Mouse (Mus musculus) gastrocnemius, postnatal 4 days (tissue): Measurements from ENCODE around the gene Ftl1. TPM values are rescaled to one million over a fixed set of nuclear protein-coding genes. Genes with fewer than 3 reads are reported as not detected.
"Not testable (repeated sequence)": the region's sequence is repeated elsewhere in the genome, so short reads cannot be mapped to it uniquely, and the experiment has no call there.

ENCODE experiments used
- DNase-seq, 2 experiments: peaks; one replicate each; pipeline ENCODE4 v3.0.0; 2021 to 2022; ENCODE audit warnings: low spot score in 2 of 2, mixed read lengths in 2 of 2
- long read RNA-seq, 2 experiments: library from polyadenylated mRNA; stranded (forward); transcript quantifications; one replicate each; pipeline ENCODE4 v2.0.0; 2021
- total RNA-seq, 2 experiments: library from RNA; stranded (reverse); gene quantifications; 2 replicates each; pipeline ENCODE4 v1.2.3; 2021

The Ftl1 gene
- total RNA-seq = 100 to 1,000 TPM; 339 to 373 TPM
- long read RNA-seq, experiment 1, transcript Ftl1-201 (4 exons, 968 nt) = major isoform, 535 of 543 reads
- long read RNA-seq, experiment 1, partial matches to known transcripts = 1 of 543 reads
- long read RNA-seq, experiment 1, other reads (novel, unspliced or antisense) = 2 of 543 reads
- long read RNA-seq, experiment 2, transcript Ftl1-205 (3 exons, 825 nt) = minor isoform, 8 of 501 reads
- long read RNA-seq, experiment 2, transcript Ftl1-202 (4 exons, 943 nt) = minor isoform, 5 of 501 reads
- long read RNA-seq, experiment 2, transcript Ftl1-201 (4 exons, 968 nt) = major isoform, 486 of 501 reads
- long read RNA-seq, experiment 2, partial matches to known transcripts = 1 of 501 reads
- long read RNA-seq, experiment 2, other reads (novel, unspliced or antisense) = 1 of 501 reads

DNA sequence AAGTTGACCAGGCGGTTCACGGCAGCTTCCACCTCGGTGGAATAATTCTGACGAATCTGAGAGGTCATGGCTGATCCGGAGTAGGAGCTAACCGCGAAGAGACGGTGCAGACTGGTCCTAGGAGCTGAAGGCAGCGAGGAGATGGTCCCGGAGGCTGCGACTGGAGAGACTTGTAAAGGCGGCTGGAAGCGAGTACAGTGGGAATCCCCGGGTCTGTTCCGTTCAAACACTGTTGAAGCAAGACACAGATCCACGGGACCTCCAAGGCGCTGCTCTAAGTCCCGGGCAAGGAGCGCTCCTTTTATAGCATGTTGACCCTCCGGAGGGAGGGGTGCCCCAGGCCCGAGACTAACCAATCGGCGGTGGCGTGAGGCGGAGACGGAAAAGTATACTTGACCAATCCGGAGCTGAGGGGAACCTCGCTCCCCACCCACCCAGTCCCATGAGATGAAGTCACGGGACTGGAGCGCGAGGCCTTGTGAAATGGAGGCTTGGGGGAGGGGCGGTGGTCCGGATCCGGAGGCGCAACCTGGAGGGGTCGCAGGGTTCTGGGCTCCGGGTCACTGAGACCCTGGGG, at the start of gene Ftl1:
TSS of gene Ftl1 (minus strand) at position 321 of the 577 bp plus-strand sequence.
- DNase-seq = peak; percentile 93 to 96

DNA sequence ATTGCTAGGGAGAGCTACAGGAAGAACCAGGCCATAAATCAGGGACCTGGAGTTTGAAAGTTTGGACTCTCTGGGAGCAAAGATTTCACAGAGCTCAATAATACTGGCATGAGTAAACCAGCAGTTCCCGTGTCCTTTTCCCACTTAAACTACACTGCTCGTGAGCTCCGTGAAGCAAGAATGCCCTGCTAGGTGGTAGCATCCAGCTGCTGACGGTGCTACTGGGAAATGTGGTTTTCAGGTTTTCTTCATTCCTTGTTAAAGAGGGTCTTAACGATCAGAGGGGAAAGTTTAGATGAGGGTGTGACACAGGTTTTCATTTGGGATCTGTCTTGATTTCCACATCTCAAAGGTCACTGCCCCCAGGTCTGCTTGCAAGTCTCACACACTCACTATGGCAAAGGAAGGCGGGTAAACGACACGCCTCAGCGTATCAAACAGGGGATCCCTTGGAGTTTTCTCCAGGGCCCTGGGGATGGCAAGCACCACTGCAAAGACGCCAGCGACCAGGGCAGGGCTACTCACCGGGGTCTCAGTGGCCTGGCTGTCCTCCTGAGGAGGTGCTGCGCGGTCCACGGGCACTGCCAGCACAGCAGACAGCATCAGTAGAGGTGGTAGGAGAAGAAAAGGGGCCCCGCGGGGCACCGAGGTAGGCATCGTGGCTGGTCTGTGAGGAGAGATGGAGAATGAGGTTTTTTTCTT, 49.6 kb upstream of the Ftl1 start:
- no peak for DNase-seq

DNA sequence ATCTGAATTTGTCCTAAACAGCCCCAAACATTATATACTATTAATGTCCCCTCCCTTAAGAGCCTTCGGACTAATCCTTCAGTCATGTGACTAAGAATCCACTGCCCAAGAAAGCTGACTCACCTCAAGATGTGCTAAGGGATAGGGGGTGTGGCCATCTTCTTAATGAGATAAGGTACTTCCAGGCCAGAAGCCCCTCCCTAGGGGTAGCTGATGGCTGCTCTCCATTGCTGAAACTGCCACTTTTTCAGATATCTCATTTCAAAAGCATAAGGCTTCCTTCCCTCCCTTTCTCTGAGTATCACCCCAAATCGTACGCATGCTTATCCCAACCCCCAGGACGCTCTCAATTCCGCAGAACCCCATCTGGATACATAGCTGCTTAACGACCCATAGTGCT, 48.9 kb upstream of the Ftl1 start:
- no peak for DNase-seq

DNA sequence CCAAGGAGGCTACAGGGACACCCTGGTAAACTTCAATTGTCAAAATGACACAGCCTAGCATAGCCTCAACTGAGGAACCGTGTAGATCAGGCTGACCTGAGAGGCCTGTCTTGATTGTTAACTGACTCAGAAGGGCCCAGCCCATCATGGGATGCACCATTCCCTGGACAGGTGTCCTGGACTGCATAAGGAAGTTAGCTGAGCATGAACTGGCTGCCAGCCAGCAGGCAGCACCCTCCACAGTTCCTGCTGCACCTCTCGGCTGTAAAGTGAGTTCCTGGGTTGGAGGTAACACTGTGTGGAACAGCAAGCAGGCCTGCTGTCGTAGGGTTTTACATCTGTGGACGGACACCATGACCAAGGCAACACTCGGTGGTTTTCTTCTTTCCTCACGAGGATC, 47.9 kb upstream of the Ftl1 start:
- DNase-seq = no peak

DNA sequence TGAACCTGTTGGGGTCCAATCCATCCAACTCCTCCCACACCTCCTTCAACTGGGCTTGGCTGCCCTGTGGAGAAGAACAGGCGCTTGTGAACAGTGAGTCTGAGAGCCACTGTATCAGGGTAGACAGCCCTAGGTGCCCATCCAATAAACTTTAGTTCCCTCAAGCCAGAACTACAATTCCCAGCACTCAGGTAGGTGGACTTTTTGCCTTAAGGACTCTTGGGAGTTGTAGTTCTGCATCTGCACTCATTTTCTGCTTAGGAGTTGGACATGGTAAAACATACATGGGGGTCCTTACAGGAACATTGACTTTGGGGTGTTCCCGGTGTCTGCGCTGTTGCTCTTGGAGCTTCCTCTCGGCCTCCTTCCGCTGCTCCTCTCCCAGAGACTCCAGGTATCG, 38.7 kb upstream of the Ftl1 start:
- DNase-seq = no peak

DNA sequence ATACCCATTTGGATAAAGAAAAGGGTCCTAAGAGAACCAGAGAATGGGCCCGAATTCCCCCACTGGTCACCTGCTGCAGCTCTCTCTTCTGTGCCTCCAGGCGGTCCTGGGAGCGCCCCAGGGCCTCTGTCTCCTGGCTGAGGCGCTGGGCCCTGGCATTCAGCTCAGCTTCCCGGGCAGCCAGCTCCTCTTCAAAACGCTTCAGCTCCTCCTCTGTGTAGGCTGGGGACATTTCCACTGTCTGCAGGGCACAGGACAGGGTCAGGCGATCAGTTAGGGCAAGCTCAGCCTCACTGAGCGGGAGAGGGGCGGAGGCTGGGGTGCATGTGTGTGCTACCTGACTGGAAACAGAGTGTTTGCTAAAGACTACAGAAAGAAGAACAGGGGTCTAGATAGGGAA, 34.9 kb upstream of the Ftl1 start:
- DNase-seq = no peak

DNA sequence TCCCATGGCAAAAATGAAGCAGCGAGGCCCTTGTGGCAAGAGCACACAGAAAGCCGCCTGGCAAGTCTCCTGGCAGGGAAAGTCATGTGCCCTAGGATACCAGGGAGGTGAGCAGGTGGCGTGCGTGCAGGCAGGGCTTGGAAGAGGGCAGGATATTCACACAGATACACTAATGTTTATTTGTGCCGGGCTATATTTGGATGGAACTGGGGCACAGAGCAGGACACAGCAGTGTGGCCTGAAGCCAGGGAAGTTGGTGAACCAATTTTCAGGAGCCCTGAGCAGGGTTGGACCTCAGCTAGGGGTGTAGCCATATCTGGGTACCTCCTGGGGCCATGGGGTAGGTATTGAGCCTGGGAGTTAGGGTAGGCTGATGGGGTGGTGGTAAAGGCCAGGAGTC, 33.3 kb upstream of the Ftl1 start:
- no peak for DNase-seq

DNA sequence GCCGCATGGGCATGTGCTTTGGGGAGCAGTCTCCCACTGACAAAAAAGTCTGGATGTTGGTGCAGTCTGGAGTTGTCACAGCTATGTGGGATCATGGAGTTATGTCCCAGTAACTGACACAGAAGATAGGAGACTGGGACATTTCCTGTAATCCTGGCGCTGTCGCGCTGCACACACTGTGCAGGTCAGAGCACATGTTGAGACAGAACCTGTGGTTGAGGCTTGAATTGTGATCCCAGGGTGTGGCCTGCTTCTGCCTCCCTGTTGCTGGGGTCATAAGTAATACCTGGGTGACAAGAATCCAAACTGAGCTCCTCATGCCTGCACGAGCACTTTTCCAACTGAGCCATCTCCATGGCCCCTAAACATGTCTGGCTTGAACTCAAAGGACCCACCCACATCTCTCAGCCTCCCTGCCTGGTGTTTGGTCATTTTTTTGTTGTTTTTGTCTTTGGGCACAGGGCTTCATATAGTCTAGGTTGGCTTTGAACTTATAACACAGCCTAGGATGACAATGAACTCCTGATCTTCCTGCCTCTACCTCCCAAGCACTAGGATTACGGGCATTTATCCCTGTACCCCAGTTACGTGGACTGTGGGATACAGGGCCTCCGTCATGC, 32.7 kb upstream of the Ftl1 start:
- no peak for DNase-seq

DNA sequence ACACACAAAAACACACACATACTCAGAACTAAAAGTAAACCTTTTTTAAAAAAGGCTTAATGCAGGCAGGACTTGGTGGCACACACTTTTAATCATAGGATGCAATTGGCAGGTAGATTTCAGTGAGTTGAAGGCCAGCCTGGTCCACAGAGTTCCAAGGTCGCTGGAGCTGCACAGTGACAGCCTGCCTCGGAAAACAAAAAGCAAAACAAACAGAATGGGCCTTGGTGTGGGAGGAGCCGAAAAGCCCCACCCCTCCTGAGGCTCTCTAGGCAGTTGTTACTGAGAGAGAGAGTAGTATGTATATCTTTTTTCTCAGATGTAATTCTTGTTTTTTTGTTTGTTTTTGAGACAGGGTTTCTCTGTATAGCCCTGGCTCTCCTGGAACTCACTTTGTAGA, 31.6 kb upstream of the Ftl1 start:
- no peak for DNase-seq

DNA sequence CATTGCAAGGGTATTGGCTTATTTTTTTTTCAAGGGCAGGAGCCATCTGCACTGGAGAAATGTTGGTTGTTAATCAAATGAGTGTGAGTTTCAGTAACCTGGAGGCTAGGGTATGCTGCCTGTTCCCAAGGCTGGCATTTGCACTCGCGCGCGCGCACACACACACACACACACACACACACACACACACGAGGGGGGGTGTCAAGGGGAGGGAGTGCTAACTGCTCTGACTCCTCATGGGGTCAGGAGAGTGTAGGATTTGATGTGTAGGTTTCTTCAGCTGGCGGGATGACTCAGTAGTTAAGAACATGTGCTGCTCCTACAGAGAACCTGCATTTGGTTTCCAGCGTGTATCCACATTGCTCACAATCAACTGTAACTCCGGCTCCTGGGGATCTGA, 31.1 kb upstream of the Ftl1 start:
- DNase-seq = no peak

DNA sequence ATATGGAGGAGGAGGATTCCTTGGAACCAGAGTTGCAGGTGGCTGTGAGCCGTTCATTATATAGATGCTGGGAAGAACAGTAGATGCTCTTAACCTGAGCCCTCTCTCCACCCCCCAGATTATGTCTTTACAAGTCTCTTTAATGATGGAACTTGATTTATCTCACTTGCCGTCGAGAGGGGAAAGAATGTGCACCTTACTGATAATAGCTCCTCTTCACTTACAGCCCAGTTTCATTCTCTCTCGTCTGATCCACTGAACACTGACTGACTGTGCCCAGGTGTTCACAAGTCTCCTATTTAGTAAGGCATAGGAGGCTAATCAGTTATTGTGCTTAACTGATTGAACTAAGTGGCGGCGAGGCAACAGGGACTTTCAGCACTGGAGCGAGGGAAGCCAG, 29.9 kb upstream of the Ftl1 start:
- DNase-seq = no peak

DNA sequence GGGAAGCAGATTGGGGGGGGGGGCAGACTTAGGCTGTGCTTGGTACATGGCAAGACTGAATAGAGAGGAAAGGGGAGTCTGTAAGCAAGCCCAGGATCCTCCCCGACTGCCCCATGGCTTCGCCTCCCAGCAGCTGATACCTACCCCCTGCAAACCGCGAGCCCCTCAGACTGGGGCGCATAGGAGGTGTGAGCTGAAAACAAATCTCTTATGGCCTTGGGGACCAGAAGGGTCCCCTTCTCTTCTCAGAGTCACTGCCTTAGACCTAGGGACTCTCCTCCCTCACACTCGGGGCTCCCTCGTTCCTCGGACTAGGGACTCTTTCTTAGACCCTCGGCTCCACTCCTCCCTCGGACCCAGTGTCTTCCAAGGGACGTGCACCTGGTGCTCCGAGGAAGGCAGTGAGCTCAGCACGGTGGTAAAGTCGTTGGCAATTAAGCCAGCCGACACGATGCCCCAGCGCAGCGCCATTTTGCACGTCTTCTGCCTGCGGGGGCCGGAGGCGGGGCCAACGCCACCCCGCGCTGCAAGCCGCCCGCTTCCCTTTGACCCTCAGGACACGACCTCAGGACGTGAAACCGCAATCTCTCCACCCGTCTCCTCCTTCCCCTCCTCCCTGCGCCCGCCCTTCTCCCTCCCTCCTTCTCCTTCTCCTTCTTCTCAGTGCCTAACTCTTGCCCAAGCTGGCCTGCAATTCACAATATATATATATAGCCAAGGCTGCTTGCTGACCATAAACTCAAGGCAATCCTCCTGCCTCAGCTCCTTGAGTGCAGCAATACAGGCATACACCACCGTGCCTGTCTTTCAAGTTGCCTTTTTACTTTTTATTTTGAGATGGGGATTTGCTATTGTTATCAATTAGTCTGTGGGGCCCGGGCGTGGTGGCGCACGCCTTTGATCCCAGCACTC, 28.9 kb upstream of the Ftl1 start, which contains the start of gene Dhdh:
TSS of gene Dhdh (minus strand) at position 513 of the 912 bp plus-strand sequence.
- peak in 1 of 2 experiments; percentile 58 for DNase-seq

DNA sequence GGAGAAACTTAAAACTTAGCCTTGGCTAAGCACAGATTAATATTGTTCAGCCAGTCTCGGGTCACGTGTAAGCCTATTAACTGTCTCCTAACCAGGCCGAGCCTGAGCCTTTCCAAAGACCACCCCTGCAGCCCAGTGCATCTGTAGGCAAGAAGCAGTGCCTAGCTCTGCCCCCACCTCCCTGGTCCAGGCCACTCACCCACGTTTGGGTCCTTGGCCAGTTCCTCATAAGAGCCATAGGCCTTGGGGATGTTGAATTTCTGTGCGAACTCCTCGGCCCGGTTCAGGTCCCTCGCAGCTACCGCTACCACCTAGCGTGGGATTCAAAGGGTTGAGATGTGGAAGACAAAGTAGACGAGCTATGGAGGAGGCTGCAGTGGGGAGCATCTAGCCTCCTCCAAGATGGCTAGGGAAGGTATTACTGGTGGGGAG, 28.2 kb upstream of the Ftl1 start:
- DNase-seq = no peak

DNA sequence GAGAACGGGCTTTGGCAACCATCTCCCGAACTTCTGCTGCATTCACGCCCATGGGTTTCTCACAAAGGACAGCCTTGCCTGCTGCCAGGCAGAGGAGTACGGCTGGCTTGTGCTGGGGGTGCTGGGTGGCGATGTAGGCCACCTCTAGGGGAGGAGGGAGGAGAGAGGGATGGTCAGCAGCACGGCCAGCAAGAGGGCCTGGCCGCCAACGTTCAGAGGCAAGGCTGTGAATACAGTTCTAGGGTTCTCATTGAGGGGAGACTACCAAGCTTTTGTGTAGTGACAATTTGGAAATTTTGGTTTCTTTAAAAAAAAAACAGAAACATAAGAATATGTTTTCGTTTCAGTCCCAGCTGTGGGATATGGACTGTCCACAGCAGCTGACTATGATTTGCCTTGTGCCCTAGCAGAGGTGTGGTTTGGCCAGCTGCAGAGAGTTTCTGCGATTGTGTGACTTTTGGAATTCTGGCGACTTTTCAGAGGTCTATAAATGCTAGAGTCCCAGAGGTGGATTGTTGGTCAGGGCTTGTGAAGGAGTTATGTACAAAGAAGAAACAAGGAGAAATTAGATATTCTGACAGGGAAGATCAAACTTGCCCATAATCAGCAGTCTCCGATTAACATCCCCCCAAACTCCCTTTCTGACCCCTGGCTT, 27.2 kb upstream of the Ftl1 start, which contains the start of gene Gm45808:
TSS of gene Gm45808 (minus strand) at position 51 of the 655 bp plus-strand sequence.
- DNase-seq = no peak

DNA sequence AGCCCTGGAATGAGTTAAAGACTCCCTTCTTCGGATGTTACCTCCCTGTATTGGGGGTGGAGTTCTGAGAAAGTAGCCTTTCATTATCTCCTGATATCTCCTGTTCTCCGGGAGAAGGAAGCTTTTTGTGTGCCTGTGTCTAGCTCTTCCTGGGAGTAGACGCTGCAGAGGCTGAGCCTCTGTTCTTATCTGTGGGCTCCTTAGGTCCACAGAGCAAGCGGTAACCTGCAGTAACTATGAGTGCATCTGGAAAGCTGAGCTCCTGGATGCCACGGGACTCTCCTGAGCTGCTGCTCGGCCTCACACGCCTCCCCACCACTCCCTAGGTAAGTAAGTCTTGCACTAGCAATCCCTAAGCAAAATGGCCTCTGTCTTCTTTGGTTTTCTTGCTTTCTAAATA, 26.5 kb upstream of the Ftl1 start:
- no peak for DNase-seq

DNA sequence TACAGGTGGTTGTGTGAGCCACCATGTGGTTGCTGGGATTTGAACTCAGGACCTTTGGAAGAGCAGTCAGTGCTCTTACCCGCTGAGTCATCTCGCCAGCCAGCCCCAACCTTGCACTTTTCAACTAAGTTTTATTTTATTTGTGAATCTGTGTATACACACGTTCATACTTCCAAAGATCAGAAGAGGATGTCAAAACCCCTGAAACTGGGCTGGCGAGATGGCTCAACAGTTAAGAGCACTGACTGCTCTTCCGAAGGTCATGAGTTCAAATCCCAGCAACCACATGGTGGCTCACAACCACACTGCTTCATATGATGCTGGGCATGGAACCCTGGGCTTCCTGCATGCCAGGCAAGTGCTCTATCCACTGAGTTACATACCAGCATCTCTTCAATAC, 25.3 kb upstream of the Ftl1 start:
- DNase-seq = not testable (repeated sequence)

DNA sequence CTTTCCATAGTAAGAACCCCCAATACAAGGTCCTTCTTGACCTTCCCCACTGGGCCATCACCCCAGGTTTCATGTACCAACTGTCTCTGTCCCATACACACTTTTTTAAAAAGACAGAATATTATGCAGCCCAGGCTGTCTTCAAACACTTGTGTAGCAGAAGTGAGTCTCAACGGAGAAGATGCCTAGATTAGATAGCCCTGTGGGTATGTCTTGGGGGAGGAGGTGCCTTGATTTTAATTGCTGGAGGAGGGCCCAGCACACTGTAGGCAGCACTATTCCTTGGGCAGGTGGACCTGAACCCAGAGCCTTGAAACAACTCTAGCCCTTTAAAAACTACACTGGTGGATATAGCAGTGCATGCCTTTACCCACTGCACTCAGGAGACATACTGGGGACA, 22.5 kb upstream of the Ftl1 start:
- no peak for DNase-seq

DNA sequence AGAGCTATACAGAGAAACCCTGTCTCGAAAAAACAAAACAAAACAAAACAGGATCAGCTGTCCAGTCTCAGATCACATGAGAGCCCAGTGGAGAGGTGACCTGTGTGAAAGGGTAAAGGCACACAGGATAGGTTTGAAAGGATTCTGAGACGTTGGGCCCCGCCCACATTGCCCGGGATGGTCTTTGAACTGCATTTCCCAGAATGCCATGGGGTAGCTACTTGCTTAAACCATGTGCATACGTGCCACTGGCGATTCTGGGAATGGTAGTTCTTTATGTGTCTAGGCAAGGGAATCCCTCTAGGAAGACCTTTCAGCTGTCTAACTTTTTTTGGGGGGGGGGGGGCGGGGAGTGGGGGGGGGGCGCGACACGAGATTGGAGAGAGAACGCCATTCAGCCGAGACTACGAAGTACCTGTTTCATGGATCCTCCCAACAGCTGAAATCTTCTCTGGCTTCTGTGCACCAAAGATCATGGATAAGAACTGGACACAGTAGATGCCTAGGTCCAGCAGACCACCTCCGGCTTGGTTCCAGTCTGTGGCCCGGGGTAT, 21.8 kb upstream of the Ftl1 start, which contains the start of gene Tulp2:
TSS of gene Tulp2 (plus strand) at position 504 of the 554 bp plus-strand sequence.
- DNase-seq = no peak

DNA sequence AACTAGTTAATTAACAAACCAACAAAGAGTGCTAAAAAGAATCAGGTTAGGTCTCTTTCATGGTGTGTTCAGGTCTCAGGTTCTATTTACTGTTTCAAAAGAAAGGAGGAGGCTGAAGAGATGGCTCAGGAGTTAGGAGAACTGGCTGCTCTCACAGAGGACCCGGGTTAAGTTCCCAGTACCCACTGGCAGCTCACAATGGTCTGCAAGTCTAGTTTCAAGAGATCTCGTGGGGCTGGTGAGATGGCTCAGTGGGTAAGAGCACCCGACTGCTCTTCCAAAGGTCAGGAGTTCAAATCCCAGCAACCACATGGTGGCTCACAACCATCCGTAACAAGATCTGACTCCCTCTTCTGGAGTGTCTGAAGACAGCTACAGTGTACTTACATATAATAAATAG, 20.6 kb upstream of the Ftl1 start:
- not testable (repeated sequence) for DNase-seq

DNA sequence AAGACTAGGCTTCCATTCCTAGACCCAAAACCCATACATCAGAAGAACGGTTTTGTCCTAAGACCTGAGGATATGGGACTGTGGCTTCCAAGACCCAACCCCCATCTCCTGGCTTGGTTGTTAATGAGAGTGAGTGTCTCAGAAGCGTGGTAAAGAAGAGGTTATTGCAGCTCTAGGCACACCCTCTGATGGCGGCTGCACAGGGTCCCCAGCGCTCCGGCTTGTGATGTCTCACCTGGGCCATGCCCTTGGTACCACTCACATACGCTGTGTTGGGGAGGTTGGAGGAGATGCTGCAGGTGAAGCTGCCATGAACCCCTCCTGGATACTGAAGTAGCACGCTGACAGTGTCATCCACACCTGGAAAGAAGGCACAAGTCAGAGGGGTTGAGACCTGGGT, 19.1 kb upstream of the Ftl1 start:
- DNase-seq = no peak
